Mouse (Mus musculus) cerebellum, postnatal 4 days (tissue): ENCODE results near the gene Amph.

Experiments used
- DNase-seq, 2 experiments: peaks; one replicate each; pipeline ENCODE4 v3.0.0; 2022; ENCODE audit warnings: low spot score in 2 of 2, mixed read lengths in 1 of 2

The Amph gene

GRCm38 (mm10) chr13:19138550-19138949, 190.5 kb downstream of the Amph start:
- no peak for DNase-seq

GRCm38 (mm10) chr13:19139104-19139503, 191.1 kb downstream of the Amph start:
- no peak for DNase-seq

GRCm38 (mm10) chr13:19139771-19140170, 191.8 kb downstream of the Amph start:
- DNase-seq, result no peak

- DNase-seq, result no peak
Measured at GRCm38 (mm10) chr13:19143766-19144165, 195.8 kb downstream of the Amph start.

GRCm38 (mm10) chr13:19147468-19147867, 199.5 kb downstream of the Amph start:
- DNase-seq, result no peak

GRCm38 (mm10) chr13:19149574-19149973, 201.6 kb downstream of the Amph start:
- DNase-seq, result no peak

GRCm38 (mm10) chr13:19150438-19151301, 202.7 kb downstream of the Amph start:
- no peak for DNase-seq

- no peak for DNase-seq
Measured at GRCm38 (mm10) chr13:19152126-19152525, 204.1 kb downstream of the Amph start.

GRCm38 (mm10) chr13:19158484-19158883, 210.5 kb downstream of the Amph start:
- DNase-seq, result peak in 1 of 2 experiments; percentile 66

GRCm38 (mm10) chr13:19160616-19161015, 212.6 kb downstream of the Amph start:
- no peak for DNase-seq

GRCm38 (mm10) chr13:19161111-19161510, 213.1 kb downstream of the Amph start:
- no peak for DNase-seq

GRCm38 (mm10) chr13:19162120-19162519, 214.1 kb downstream of the Amph start:
- DNase-seq, result no peak

- DNase-seq, result peak in 1 of 2 experiments; percentile 33
Measured at GRCm38 (mm10) chr13:19177662-19178259, 229.8 kb downstream of the Amph start.

- no peak for DNase-seq
Measured at GRCm38 (mm10) chr13:19178351-19178750, 230.3 kb downstream of the Amph start.

- no peak for DNase-seq
Measured at GRCm38 (mm10) chr13:19182259-19182658, 234.3 kb downstream of the Amph start.

GRCm38 (mm10) chr13:19190052-19190451, 242.0 kb downstream of the Amph start:
- DNase-seq, result no peak

GRCm38 (mm10) chr13:19194803-19195202, 246.8 kb downstream of the Amph start:
- no peak for DNase-seq

- DNase-seq, result no peak
Measured at GRCm38 (mm10) chr13:19195456-19195855, 247.5 kb downstream of the Amph start.
